Mouse (Mus musculus) brain, embryonic 14.5 days (tissue): ENCODE data around the gene Slc25a31.

Source experiments
- CTCF ChIP-seq: fragments of 200-500 bp; IDR thresholded peaks from 2 replicates; pipeline ENCODE4 v1.5.1; 2012; ENCODE audit warnings: inconsistent platforms, mild to moderate bottlenecking, moderate library complexity, borderline replicate concordance; ENCODE audit not compliant: insufficient read depth, insufficient read length; ENCODE audit errors: extremely low read depth
- POLR2A ChIP-seq: fragments of 200-500 bp; IDR thresholded peaks from 2 replicates; pipeline ENCODE4 v1.6.1; 2012; ENCODE audit warnings: mild to moderate bottlenecking, inconsistent platforms, borderline replicate concordance; ENCODE audit not compliant: poor library complexity, insufficient read depth, insufficient read length, severe bottlenecking; ENCODE audit errors: extremely low read depth

GRCm38 (mm10) chr3:40691566-40691965, 17.1 kb upstream of the Slc25a31 start:
- no peak for TF ChIP-seq POLR2A
- TF ChIP-seq CTCF, result no peak
